In the genomic region with DNA sequence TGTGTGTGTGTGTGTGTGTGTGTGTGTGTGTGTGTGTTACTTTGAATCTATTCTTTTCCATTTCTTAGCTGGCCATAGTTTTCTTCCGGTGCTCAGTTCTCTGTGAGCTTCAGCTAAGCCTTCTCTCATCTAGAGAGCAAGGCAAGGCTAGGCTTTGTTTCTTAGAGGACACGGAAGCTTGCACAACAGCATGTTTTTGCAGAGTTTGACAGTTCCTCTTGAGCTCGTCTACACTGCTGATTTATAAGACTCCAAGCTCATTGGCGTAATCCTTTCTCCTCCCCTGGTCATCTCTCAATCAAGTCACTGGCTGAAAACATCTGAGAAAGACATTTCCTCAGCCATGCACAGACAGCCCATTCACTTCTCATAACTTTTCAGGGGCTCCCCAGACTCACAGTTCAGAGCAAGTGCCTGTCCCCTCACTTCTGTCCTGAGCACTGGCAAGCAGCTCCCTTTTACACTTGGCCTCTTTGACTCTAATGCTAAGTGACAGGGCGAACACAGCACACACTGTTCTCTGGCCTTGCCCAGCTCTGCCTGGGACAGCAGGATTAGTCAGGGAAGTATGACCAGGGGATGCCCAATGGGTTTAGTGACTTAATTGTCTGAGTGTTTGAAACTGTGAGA, we compare ENCODE assay signal across 12 mouse cellular contexts.
DNase-seq lines count a peak whose midpoint lies in the region; ATAC-seq and TF ChIP-seq lines count a peak whose summit lies in the region.
"Had no signal": no experiment of that assay in that cellular context is flagged by ENCODE, and none has a peak within 500 bp of the region (broad histone marks: within the 10 kb centered on the region; RNA-seq: fewer than 3 reads in every experiment).

No protein-coding gene starts in this region.

- 51% methylated on average over 5 of the region's 5 CpGs for WGBS in kidney, embryonic 15.5 days
- 68% methylated on average over 5 of the region's 5 CpGs for WGBS in hindbrain, embryonic 14.5 days
- 29% methylated on average over 5 of the region's 5 CpGs for WGBS in midbrain, postnatal 0 days

- ATAC-seq in kidney, embryonic 15.5 days (replicated peaks; ENCODE audit: low FRiP score) = no peak
- peak; percentile 68; the same call in 1 of the 2 replicates for ATAC-seq in hindbrain, embryonic 14.5 days (ENCODE audit: low FRiP score)
- ATAC-seq in midbrain, postnatal 0 days (ENCODE audit: low FRiP score) = peak; percentile 88

- H3K9ac ChIP-seq in kidney, embryonic 15.5 days = no peak overlapping the region
- H3K9ac ChIP-seq in hindbrain, embryonic 14.5 days = no peak overlapping the region
- H3K9ac ChIP-seq in midbrain, postnatal 0 days (replicated peaks; ENCODE audit: low read length, poor library complexity, severe bottlenecking) = no peak overlapping the region

- DNase-seq in cerebellum, postnatal 10 days = peak; percentile 89 to 91
- no peak for DNase-seq in cerebellum, adult 9-10 months
- DNase-seq in kidney, postnatal 14 days = peak; percentile 26
- DNase-seq in hindbrain, embryonic 14.5 days (ENCODE audit: low spot score) = no peak
- DNase-seq in midbrain, postnatal 0 days (ENCODE audit: low spot score) = peak; percentile 80
- no peak for DNase-seq in spleen, adult 12 weeks (ENCODE audit: low spot score)
- no peak for DNase-seq in kidney, adult 18-20 months
- DNase-seq: heart, postnatal 10 days; lung, postnatal 4 days; right cerebral cortex, adult 18-20 months; thymus, adult 2 months had no signal

- no peaks in the 10 kb centered on the region for H3K36me3 ChIP-seq in kidney, embryonic 15.5 days
- H3K36me3 ChIP-seq in hindbrain, embryonic 14.5 days (replicated peaks; ENCODE audit: control insufficient read depth, insufficient read depth) = no peaks in the 10 kb centered on the region
- no peaks in the 10 kb centered on the region for H3K36me3 ChIP-seq in midbrain, postnatal 0 days (ENCODE audit: insufficient read depth, low read length)

- no peaks in the 10 kb centered on the region for H3K9me3 ChIP-seq in kidney, embryonic 15.5 days (replicated peaks)
- no peaks in the 10 kb centered on the region for H3K9me3 ChIP-seq in hindbrain, embryonic 14.5 days (ENCODE audit: control insufficient read depth, low read length)
- H3K9me3 ChIP-seq in midbrain, postnatal 0 days (ENCODE audit: low read length) = no peaks in the 10 kb centered on the region

- H3K4me2 ChIP-seq in kidney, embryonic 15.5 days = no peak overlapping the region
- no peak overlapping the region for H3K4me2 ChIP-seq in hindbrain, embryonic 14.5 days (replicated peaks)
- no peak overlapping the region for H3K4me2 ChIP-seq in midbrain, postnatal 0 days (ENCODE audit: low read depth, low read length, poor library complexity, severe bottlenecking)

- no peak for TF ChIP-seq CTCF in midbrain, postnatal 0 days (IDR thresholded peaks at IDR 0.05)

- H3K27me3 ChIP-seq in kidney, embryonic 15.5 days = no peaks in the 10 kb centered on the region
- no peaks in the 10 kb centered on the region for H3K27me3 ChIP-seq in hindbrain, embryonic 14.5 days (ENCODE audit: control insufficient read depth, insufficient read depth, low read length)
- no peaks in the 10 kb centered on the region for H3K27me3 ChIP-seq in midbrain, postnatal 0 days (ENCODE audit: insufficient read depth, low read length)

- no peak overlapping the region for H3K27ac ChIP-seq in kidney, embryonic 15.5 days
- peak overlapping the region; percentile 10; the same call in 1 of the 2 replicates for H3K27ac ChIP-seq in hindbrain, embryonic 14.5 days
- peak overlapping the region; percentile 51 for H3K27ac ChIP-seq in midbrain, postnatal 0 days (ENCODE audit: low read depth, low read length)

- H3K4me1 ChIP-seq in kidney, embryonic 15.5 days = peaks cover 22% of the 10 kb centered on the region
- H3K4me1 ChIP-seq in hindbrain, embryonic 14.5 days (replicated peaks; ENCODE audit: control insufficient read depth, insufficient read depth, low read length) = no peaks in the 10 kb centered on the region
- no peaks in the 10 kb centered on the region for H3K4me1 ChIP-seq in midbrain, postnatal 0 days (ENCODE audit: insufficient read depth, low read length)

- H3K4me3 ChIP-seq in kidney, embryonic 15.5 days (replicated peaks) = no peak overlapping the region
- H3K4me3 ChIP-seq in hindbrain, embryonic 14.5 days (replicated peaks; ENCODE audit: low read length) = no peak overlapping the region
- no peak overlapping the region for H3K4me3 ChIP-seq in midbrain, postnatal 0 days (ENCODE audit: low read depth, low read length)

Comparison
In these comparisons a context has a peak if more than half of its experiments do, and no peak if none do; other contexts are left out.
1. DNase-seq: peak in cerebellum, postnatal 10 days (2 of 2), kidney, postnatal 14 days (single experiment) and midbrain, postnatal 0 days (single experiment); none in cerebellum, adult 9-10 months (single experiment), hindbrain, embryonic 14.5 days (single experiment), spleen, adult 12 weeks (single experiment) and kidney, adult 18-20 months (single experiment).